Mouse (Mus musculus): ENCODE results near the gene Lrrc32. TPM values are rescaled to one million over a fixed set of nuclear protein-coding genes. Genes with fewer than 3 reads are reported as not detected.

Lrrc32 gene
- total RNA-seq, 2 experiments from 2014 or later: 1.9 to 3.2 TPM

GRCm38 (mm10) chr7:98487202-98487980 lies 1.7 kb upstream of the Lrrc32 start:
- no peak for DNase-seq (ENCODE audit: low spot score in 2 of 2)

GRCm38 (mm10) chr7:98488398-98489130 lies 519 bp upstream of the Lrrc32 start:
- DNase-seq (ENCODE audit: low spot score in 2 of 2): no peak

- peak; percentile 52 to 57 for DNase-seq (ENCODE audit: low spot score in 2 of 2)
Measured at GRCm38 (mm10) chr7:98489623-98490084, 571 bp downstream of the Lrrc32 start.

- no peak for DNase-seq (ENCODE audit: low spot score in 2 of 2)
Measured at GRCm38 (mm10) chr7:98490328-98490727, 1.2 kb downstream of the Lrrc32 start.

GRCm38 (mm10) chr7:98490911-98491310 lies 1.8 kb downstream of the Lrrc32 start:
- DNase-seq (ENCODE audit: low spot score in 2 of 2): no peak

- DNase-seq (ENCODE audit: low spot score in 2 of 2): no peak
Measured at GRCm38 (mm10) chr7:98491451-98492200, 2.5 kb downstream of the Lrrc32 start.

GRCm38 (mm10) chr7:98492331-98492730 lies 3.2 kb downstream of the Lrrc32 start:
- DNase-seq (ENCODE audit: low spot score in 2 of 2): no peak

GRCm38 (mm10) chr7:98493307-98493706 lies 4.2 kb downstream of the Lrrc32 start:
- DNase-seq (ENCODE audit: low spot score in 2 of 2): no peak

GRCm38 (mm10) chr7:98493901-98494480 lies 4.9 kb downstream of the Lrrc32 start:
- no peak for DNase-seq (ENCODE audit: low spot score in 2 of 2)

- no peak for DNase-seq (ENCODE audit: low spot score in 2 of 2)
Measured at GRCm38 (mm10) chr7:98495591-98495990, 6.5 kb downstream of the Lrrc32 start.

- DNase-seq (ENCODE audit: low spot score in 2 of 2): no peak
Measured at GRCm38 (mm10) chr7:98497451-98497850, 8.4 kb downstream of the Lrrc32 start.

- DNase-seq (ENCODE audit: low spot score in 2 of 2): no peak
Measured at GRCm38 (mm10) chr7:98498101-98498500, 9.0 kb downstream of the Lrrc32 start.

- DNase-seq (ENCODE audit: low spot score in 2 of 2): no peak
Measured at GRCm38 (mm10) chr7:98498656-98499560, 9.8 kb downstream of the Lrrc32 start.

GRCm38 (mm10) chr7:98499561-98500292 lies 10.6 kb downstream of the Lrrc32 start:
- peak in 1 of 2 experiments; percentile 24 for DNase-seq (ENCODE audit: low spot score in 2 of 2)

GRCm38 (mm10) chr7:98500470-98500869 lies 11.4 kb downstream of the Lrrc32 start:
- DNase-seq (ENCODE audit: low spot score in 2 of 2): no peak

- DNase-seq (ENCODE audit: low spot score in 2 of 2): no peak
Measured at GRCm38 (mm10) chr7:98501078-98501477, 12.0 kb downstream of the Lrrc32 start.

GRCm38 (mm10) chr7:98502921-98503320 lies 13.8 kb downstream of the Lrrc32 start:
- DNase-seq (ENCODE audit: low spot score in 2 of 2): no peak

- DNase-seq (ENCODE audit: low spot score in 2 of 2): peak in 1 of 2 experiments; percentile 43
Measured at GRCm38 (mm10) chr7:98503951-98504647, 15.0 kb downstream of the Lrrc32 start.

Data from layer of hippocampus, postnatal 14 days (tissue).